Mouse (Mus musculus): ENCODE results near the gene Golt1a. TPM values are rescaled to one million over a fixed set of nuclear protein-coding genes. Genes with fewer than 3 reads are reported as not detected.

Gene Golt1a
- total RNA-seq, 1 experiment from 2014 or later = not detected

DNA sequence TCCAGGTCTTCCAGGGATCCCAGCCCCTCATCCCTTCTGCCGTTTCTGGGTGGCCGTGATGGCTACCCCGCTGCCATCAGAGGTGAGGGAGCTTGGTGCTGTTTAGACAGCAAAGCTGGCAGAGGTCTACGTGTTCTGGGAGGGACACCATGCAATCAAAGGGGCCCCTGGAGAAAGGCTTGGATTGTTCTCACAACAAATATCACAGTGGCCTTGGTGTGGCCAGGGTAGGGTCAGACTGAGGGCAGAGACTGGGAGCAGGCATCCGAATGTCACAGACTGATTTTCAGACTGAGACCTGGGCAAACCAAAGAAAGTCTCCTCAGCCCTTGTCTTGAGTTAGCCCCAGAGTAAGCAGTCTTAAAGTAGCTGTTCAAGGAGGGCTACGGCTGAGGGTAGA, 61.8 kb downstream of the Golt1a start:
- no peak for ATAC-seq (replicated peaks; ENCODE audit: low read depth, poor library complexity, severe bottlenecking)

DNA sequence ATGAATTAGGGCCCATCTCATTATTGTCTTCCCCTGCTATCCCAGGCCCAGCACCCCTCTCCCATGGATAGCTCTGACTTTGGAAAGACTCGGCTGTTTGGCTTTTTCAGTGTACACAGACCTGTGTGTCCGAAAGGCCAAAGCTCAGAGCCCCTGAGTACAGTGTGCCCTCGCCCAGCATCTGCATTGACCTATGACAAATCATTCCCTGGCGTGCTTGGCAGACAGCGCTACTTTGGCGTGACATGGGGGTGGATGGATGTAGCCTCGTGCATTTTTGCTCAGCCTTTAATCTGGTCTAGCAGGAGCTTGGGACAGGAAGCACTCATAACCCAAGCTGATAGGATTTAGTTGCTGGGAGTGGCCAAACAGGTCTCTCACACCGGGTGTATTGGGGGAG, 62.5 kb downstream of the Golt1a start:
- ATAC-seq (replicated peaks; ENCODE audit: low read depth, poor library complexity, severe bottlenecking) = 0 out of 2 replicates have a peak, but pooled peaks have one; percentile 11

Other genes with a start within 250 kb of the Golt1a start
- gene Ppp1r15b, start 178.7 kb upstream of the Golt1a start, total RNA-seq (2017) = 77.3 and 105 TPM in 2 replicates
- gene Plekha6, start 145.6 kb upstream of the Golt1a start, total RNA-seq (2017) = 2.3 and 3.1 TPM in 2 replicates
- not detected in 2 replicates for gene Kiss1, start 12.1 kb downstream of the Golt1a start, total RNA-seq (2017)
- gene Ren1, start 40.7 kb downstream of the Golt1a start, total RNA-seq (2017) = not detected in 2 replicates
- not detected in 2 replicates for gene Etnk2, start 53.8 kb downstream of the Golt1a start, total RNA-seq (2017)
- 0.49 and 3.1 TPM in 2 replicates for gene Sox13, start 114.6 kb downstream of the Golt1a start, total RNA-seq (2017)